Mouse (Mus musculus) frontal cortex, postnatal 14 days (tissue): ENCODE measurements around the gene Ly6g5b.
A peak's percentile ranks its signal among the peaks of the same experiment; 100 is the strongest.

Experiments
- DNase-seq, 2 experiments: peaks; one replicate each; pipeline ENCODE4 v3.0.0; 2022; ENCODE audit warnings: low spot score in 2 of 2

The Ly6g5b gene

DNA sequence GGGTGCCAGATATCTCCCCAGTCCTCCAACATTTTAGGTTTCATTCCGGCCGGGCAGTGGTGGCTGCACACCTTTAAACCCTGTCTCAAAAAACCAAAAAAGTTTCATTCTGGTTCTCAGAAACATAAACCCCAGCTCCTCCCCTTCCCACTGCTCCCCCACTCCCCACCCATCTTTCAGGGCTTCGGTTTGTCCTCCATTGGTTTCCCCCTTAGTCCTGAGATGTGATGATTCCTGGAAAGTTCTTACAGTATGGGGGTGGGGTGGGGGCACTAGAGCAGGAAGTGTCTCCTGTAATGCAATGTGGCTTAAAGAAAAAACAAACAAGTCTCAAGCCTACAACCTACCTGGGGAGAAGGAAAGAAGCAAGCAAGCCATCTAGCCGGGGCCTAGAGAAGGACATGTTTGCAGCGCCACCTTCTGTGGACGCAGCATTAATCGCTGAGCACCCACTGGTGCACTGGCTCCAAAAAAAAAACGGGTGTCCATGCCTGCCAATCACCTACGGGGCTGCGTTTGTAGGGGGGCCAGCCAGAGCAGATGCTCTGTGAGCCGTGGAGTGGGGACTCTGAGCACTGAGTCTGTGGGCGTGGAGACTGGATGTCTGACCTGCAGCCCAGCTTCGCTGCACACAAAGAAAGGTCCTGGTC lies 9.4 kb downstream of the Ly6g5b start:
- DNase-seq: no peak

DNA sequence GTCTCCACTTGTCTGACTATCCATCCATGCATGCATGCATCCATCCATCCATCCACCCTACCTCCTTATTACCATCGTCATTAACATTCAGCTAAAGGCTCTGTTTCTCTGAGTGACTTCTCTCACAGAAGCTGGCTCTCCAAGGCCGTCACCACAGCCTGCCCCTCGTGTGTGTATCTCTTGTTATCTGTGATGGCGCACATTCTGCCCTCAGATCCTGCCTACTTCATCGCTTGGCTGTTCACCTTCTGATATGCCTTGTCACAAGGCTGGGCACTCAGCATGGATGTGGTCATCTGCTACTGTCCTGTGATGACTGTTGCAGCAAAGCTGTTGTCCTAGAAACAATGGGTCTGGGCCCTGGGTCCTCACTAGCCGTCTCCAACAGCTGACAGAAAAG lies 10.5 kb downstream of the Ly6g5b start:
- no peak for DNase-seq

DNA sequence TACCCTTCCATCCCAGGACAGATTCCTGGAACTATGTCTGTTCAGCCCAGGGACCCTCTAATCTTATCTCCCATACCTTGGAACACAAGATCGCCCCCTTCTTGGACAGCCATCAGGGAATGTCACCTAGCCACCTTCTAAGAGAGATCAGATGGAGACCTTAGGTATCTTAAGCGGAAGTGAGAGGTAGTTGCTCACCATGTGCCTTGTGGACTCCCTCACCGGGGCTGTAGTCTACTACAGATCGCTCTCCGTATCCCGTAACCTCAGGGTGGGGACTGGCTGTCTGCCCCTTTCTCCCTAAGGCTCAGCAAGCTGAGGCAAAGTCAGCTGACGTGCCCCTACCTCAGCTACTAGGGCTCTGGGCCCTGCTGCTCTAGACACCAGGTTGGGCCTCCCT lies 11.1 kb downstream of the Ly6g5b start:
- no peak for DNase-seq

DNA sequence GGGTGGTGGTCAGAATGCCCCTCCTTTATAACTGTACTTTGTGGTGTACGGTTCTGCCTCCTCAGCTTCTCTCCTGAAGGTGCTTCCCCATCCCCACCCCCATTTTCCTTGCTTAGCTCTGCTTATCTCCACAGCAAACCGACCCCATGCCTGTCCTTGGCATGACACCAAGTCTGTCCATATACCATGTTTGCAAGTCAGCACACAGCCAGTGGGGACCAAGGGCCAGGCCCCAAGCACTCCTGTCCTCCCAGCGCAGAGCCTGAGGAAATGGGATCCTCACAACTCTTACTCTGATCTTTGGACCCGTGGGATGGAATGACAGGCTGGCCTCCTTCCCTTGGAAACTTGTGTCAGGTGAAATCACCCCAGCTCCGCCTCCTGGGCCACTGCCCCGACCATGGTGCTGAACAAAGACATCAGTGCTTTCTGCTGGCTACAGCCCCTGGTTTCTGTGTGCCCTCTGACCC lies 12.0 kb downstream of the Ly6g5b start:
- no peak for DNase-seq

DNA sequence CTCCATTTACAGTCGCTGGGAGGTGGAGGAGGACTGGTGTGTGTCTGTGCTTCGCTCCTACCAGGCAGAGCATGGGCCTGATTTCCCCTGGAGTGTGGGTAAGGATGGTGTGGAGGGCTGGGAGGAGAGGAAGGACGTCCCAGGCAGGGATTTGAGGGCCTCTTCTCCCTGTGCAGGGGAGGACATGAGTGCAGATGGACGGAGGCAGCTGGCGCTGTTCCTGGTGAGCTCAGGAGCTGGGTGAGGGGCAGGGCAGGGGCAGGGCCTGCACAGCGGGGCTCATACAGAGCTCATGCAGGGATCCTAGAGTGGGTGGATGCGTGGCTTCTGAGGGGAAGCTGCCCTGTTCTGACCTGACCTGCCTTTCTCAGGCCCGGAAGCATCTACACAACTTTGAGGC lies 12.9 kb downstream of the Ly6g5b start:
- DNase-seq: no peak

DNA sequence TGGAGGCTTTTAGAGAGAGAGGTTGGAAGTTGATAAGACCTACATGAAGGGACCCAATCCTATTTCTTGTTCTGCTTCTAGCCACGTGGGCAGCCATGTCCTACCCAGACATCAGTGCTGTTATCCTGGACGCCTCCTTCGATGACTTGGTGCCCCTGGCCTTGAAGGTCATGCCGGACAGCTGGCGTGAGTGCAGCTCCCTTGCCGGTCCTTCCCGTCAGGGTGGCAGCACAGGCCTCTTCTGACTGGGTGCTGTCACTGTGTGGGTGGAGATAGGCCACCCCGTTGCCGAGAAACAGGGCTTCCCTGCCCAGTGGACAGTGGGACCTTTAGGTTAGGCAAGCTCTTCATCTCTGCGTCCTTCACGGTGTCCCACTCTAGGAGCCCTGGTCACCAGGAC lies 14.1 kb downstream of the Ly6g5b start:
- DNase-seq: no peak

DNA sequence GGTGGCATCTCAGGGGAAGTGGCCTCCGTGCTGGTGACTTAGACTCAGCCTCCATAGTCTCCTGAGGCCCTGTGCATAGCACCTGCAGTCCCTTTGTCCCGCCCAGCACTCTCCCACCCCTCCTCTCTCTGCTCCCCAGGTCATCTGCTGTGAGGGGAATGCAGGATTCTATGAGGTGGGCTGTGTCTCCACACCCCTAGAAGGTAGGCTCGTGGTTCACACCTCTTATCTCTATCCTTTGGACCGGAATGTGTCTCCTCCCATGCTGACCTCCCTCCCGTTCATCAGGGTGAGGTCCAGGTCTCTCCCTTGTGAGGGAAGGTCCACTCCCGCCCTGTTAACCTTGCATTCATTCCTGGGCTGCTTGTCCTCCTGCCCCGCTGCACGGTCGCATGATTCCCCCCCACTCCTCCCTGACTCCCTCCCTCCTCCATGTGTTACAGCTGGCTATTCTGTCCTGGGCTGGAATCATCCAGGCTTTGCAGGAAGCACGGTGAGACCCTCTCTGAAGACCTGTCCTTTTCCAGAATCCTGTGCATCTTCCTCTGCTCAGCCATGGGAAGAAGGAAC lies 14.9 kb downstream of the Ly6g5b start:
- DNase-seq: no peak

DNA sequence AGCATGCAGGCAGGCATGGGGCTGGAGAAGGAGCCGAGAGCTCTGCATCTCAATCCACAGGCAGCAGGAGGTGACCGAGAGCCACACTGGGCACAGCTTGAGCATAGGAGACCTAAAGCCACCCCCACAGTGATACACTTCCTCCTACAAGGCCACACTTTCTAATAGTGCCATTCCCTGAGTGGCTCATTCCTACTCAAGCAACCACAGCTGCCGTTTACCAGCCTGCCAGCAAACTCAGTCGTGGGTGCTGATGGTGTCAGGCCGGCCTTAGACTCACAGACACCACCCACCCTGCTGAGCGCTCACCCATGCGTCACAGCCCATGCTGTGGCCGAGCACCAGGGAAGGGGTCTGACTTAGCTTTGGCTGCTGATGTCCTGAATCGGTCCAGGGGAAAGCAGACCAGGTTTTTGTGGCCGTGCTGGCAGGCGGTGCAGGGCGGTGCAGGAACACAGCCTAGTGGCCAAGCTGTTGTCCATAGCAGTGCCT lies 18.0 kb downstream of the Ly6g5b start:
- no peak for DNase-seq

DNA sequence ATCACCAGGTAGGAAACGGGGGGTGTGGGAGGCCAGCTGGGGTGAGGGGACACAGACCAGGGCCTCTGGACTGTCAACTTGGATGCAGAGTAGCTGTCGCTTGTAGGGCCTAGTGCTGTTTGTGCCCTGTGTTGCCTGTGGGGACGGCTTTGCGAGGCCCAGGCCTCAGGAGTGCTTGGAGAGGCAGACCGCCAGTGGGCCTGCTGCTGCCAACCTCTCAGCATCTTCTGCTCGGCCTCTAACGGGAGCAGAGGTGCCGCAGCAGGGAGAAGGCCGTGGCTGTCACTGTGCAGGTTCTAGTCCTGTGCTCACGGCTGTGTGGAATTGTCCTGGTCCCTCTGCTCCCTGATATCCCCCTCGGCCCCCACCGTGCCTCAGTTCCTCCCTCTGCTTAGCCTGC lies 18.6 kb downstream of the Ly6g5b start:
- DNase-seq: no peak

DNA sequence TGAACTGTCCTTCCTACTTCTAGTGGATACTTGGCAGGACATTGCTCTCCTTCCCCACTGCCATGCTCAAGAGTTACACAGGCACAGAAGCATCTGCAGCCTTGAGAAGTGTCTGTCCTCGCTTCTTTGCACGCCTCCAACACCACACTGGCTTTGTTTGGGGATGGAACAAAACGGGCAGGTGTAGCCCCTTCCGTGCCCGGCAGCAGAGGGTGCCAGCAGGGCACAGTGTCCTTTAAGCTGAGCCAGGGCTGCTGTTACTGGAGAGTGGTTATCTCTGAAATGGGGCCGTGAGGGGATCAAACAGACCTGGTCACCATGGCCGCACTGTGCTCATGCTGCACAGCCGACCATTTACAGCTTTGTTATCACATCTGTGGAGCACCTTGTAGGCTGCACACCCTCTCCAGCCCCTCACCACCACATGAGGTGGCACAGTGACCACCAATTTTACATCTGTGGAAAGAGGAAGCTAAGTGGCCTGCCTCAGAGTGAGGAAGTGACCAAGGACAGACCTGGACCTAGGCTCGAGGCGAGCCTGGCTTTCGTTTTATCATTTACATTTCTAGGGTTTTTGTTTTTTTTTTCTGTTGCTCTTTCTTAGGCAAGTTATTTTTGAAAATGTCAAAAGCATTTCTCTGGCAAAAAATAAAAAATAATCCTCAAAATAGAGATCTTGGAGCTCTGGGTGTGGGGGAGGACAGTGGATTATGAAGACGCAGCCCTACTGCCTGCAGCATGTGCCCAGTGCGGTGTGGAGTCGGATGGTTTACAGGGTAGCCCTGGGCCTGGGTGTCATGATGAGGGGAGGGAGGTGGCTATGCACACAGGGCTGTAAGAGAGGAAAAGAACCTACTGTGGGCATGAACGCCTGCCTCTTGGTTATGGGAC lies 20.5 kb downstream of the Ly6g5b start:
- no peak for DNase-seq

DNA sequence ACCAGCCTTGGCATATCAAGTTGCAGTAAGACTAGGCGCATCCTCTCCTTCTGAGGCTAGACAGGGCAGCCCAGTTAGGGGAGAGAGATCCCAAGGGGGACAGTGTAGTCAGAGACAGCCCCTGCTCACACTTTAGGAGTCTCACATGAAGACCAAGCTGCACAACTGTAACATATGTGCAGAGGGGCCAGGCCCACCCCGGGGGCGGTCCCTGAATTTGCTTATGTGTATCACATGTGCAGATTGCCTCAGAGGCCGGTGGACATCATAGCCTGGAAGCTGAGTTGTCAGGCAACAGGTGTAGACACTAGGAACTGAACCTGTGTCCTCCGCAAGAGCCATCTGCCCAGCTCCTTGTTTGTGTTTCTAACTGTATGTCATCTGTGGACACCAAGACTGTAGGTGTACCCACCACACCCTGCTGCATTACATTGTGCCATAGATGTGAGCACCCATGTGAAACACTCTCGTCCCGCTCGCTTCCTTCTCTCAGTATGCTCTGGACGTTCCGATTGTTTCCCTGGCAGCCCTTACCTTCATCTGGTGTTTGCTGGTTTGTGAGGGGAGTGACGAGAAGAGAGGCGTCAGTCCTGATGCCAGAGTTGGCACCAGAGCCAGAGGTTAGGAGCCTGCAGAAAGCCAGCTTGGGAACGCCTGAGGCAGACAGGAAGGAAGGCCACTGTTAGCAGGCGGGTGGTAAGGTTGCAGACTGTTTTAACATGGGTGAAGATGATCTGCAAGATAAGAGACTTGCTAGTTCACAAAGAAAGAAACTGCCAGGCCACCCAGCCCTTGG lies 22.6 kb downstream of the Ly6g5b start:
- DNase-seq: no peak

DNA sequence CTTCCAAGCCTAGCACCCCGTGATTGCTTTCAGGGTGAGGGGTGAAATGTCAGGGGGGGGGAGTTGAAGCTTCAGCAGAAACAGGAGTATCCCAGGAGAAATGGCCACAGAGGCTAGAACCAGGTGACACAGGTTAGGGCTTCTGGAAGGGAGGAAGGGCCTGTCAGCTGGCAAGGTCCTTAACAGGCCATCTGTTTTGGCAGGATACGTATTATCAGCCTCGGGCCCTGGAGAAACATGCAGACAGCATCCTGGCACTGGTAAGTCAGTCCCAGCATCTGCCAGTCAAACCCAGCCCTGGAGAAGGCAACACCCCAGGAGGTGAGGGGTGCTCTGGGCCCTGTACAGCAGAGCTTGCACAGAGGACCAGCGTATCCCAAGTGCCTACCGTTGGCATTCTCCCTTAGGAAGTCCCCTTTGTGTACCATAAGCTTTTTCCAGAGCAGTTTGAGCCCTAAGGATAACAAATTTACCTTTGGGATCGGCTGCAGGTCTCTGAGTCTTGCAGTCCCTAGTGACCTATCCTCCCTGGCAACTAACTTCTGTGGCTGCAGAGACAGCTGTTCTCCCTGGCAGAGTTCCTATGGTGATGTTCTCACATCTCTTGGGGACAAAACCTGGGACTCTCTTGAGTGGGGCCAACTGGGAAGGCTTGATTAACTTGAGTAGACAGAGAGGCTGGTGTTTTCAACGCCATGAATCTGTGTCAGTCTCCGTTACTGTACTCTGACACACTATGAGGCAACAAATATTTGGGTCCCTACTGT lies 24.9 kb downstream of the Ly6g5b start:
- DNase-seq: no peak

DNA sequence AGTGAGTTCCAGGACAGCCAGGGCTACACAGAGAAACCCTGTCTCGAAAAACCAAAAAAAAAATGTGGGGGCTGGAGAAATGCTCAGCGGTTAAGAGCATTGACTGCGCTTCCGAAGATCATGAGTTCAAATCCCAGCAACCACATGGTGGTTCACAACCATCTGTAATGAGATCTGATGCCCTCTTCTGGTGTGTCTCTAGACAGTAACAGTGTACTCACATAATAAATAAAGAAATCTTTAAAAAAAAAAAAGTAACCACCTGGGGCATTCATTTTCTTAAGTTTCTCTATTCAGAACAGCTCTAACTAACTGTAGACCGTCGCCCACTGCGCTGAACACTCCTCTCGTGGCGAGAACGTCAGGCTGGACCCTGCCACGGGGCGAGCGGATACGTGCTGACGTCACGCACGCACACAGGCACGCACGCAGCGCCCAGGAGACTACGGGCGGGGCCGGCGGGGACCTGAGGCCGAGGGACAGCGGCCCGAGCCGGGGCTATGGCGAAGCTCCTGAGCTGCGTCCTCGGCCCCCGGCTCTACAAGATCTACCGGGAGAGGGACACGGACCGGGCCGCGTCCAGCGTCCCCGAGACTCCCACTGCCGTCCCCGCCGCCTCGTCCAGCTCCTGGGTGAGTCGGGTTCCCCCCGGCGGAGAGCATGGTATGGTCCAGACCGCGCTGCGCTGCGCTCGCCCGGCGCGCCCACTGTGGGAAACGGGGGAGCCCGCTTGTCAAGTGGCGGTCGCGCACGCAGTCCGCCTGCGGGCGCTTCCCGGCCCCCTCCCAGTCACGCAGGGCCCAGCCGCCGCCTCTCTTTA lies 26.2 kb downstream of the Ly6g5b start, which contains the start of gene Abhd16a:
Abhd16a (plus strand) TSS at position 439 of the 820 bp plus-strand sequence.
- peak; percentile 88 to 93 for DNase-seq

DNA sequence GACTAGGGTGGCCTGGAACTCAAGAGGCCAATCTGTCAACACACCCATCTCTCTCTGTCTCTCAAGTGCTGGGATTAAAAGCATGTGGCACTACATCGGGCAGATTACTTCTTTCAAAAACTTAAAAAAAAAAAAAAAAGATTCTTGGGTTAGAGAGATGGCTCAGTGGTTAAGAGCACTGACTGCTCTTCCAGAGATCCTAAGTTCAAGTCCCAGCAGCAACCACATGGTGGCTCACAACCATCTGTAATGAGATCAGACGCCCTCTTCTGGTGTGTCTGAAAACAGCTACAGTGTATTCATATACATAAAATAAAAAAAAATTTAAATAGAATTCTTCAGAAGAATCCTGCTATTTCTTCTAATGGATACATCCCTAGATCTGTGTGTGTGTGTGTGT lies 27.1 kb downstream of the Ly6g5b start:
- DNase-seq: no peak

DNA sequence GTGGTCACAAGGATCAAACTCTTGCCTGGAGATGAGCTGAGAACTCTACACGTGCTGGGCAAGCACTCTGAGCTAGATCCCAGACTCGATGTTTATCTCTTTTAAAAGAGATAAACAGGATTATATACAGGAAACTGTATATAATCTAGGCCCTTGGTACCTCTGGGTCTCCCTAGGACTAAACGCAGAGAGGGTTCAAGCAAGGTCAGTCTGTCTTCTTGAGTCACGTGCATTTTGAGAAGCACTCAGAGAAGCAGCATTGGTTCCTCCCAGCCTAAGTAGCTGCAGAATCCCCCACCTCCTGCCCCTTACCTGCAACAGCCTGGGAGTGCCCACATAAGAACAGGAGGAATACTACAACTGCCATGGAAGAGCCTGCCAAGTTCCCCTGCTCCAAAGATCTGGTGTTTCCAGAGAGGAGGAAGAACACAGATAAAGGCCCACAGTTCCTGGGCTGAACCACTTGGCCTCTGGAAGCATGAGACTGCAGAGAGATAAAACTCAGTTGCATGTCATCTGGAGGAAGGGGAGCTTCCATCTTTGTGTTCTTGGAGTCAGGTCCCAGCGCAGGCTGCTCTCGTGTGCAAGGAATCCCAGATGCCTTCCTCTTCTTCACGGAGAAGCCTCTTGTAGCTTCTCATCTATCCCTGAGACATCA lies 29.9 kb downstream of the Ly6g5b start, which contains the start of gene Ly6g6f:
Ly6g6f (minus strand) TSS at position 403 of the 658 bp plus-strand sequence.
- no peak for DNase-seq

DNA sequence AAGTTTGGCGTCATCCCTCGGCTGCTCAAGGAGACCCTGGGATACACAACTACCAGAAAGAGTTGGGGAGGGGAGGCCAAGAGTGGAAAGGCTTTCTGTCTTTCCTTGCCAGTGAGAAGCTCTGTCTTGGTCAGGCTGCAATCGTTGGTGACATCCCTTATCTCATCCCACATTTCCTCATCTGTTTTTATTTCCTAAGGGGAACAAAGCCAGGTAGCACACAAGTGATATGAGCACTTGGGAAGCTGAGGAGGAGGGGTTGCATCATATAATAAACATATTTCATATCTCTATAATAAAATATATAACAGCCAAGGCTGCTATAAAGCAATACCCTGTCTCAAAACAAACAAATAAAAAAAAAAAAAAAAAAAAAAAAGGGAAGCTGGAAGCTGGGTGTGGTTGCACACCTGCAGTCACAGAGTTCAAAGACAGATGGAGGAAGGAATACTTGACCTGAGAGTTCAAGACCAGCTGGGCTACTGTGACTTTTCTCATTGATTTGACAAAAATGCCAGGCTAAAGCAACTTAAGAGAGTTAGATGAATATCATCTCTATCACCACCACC lies 31.2 kb downstream of the Ly6g5b start:
- no peak for DNase-seq

DNA sequence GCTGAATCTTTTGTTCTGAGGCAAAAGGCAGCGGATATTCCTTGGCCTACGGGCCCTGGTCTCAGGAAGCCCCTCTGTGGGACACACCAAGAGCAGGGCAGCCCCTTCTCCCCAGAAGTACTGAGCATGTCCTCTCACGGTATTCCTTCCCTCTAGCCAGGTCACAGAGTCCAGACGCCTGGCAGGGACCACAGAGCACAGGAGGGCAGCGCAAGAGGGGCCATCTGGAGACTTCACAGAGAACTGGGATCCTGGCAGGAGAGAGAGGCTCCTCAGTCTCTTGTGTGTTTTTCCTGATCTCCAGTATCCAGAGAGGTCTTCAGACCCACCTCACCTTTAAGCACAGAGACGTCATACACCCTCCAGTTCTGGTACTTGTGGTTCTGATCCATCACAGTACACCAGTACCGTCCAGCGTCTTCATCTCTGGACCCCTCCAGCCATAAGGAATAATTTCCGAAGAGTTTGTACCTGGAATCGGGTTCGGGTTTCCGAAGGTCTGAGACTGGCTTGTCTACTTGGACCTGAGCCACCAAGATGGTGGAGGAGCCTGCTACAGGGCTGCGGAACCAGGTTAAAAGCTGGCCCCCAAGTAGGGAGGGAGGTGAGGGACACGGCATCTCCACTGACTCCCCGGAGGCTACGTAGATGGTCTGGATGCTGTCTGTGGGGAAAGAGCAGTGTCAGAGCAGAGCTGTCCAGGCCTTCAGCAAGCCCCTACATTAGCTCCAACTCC lies 32.2 kb downstream of the Ly6g5b start:
- DNase-seq: no peak

DNA sequence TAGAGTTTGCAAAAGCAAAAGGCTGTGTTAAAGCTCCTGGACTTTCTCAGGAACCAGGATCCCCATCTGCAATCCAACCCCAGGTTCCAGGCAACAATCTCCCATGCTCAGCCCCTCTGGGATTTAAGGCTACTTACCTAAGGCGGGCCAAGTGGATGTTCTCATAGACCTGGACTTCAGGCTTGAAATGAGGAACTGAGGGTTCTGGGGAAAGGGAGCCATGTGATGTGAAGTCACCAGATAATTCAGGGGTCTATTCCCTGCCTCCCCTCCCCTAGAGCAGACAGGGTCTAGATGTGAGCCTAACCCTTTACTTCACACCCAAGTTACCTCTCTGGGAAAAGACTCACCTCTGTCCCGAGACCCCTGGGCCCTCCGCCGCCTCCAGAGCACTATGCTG lies 34.5 kb downstream of the Ly6g5b start:
- DNase-seq: no peak
